Mouse (Mus musculus): Measurements from ENCODE around the gene Slc9b1. TPM values are rescaled to one million over a fixed set of nuclear protein-coding genes. Genes with fewer than 3 reads are reported as not detected.

The Slc9b1 gene
- not detected for polyA plus RNA-seq (2012; fragmentation: generic; extraction: Trizol)
- long read RNA-seq, experiment 1, result 0 reads
- long read RNA-seq, experiment 2, partial matches to known transcripts, result 0 of 1 reads
- long read RNA-seq, experiment 2, other reads (novel, unspliced or antisense), result 0 of 1 reads

- no peaks in the 10 kb centered on the region for H3K79me3 ChIP-seq (ENCODE audit: low read depth)
- TF ChIP-seq MAX (IDR thresholded peaks at IDR 0.05) (no peak), CTCF (IDR thresholded peaks at IDR 0.05; ENCODE audit: control insufficient read depth, insufficient read depth, insufficient read length) (no peak), CEBPB (IDR thresholded peaks at IDR 0.05; ENCODE audit: low read depth) (no peak), FOSL1 (IDR thresholded peaks at IDR 0.05; ENCODE audit: insufficient read depth, low read length, poor library complexity, severe bottlenecking) (no peak), MYOG (IDR thresholded peaks at IDR 0.05; ENCODE audit: control insufficient read depth, extremely low read depth, insufficient read length) (no peak), MYOD1 (IDR thresholded peaks at IDR 0.05; ENCODE audit: control insufficient read depth, insufficient read length, low read depth) (no peak)
- H3ac ChIP-seq (ENCODE audit: control insufficient read depth, insufficient read length, low read depth), result no peak within 1 kb of the TSS
- no peak within 1 kb of the TSS for H3K4me3 ChIP-seq (ENCODE audit: insufficient read depth, poor library complexity, severe bottlenecking)
- H3K79me2 ChIP-seq (ENCODE audit: control insufficient read depth, insufficient read depth), result no peaks in the 10 kb centered on the region
- H3K27me3 ChIP-seq (ENCODE audit: control insufficient read depth, insufficient read depth, insufficient read length), result no peaks in the 10 kb centered on the region
- H3K36me3 ChIP-seq (ENCODE audit: control insufficient read depth, insufficient read depth), result no peaks in the 10 kb centered on the region
Observed at GRCm38 (mm10) chr3:135347739-135348264, at the start of gene Slc9b1. Slc9b1 (plus strand) TSS chr3:135348029.

DNA sequence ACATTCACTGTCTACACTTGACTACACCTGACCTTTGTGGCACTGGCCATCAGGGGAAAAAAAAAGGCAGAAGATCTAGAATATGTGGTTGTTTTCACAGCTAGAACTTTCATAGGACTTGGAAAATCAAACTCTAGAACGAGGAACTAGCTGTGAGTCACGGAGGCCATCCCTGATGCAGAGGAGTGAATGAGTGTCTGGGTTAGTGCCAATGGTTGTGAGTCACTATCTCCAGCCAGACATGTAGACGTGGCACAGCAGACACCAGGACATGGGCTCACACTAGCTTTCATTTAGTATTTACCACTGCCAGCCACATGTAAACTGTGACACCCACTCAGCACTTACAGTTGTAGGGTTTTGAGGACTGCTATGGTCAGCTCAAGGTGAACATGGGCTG, 49.3 kb upstream of the Slc9b1 start:
- TF ChIP-seq CEBPB (IDR thresholded peaks at IDR 0.05; ENCODE audit: low read depth) (no peak), FOSL1 (IDR thresholded peaks at IDR 0.05; ENCODE audit: insufficient read depth, low read length, poor library complexity, severe bottlenecking) (peak; percentile 63), USF1 (IDR thresholded peaks at IDR 0.05; ENCODE audit: low read depth) (no peak), MYOG (IDR thresholded peaks at IDR 0.05; ENCODE audit: control insufficient read depth, extremely low read depth, insufficient read length) (no peak), MAX (IDR thresholded peaks at IDR 0.05) (no peak), MYOD1 (IDR thresholded peaks at IDR 0.05; ENCODE audit: control insufficient read depth, insufficient read length, low read depth) (peak; percentile 2), CTCF (IDR thresholded peaks at IDR 0.05; ENCODE audit: control insufficient read depth, insufficient read depth, insufficient read length) (no peak)
- no peaks in the 10 kb centered on the region for H3K36me3 ChIP-seq (ENCODE audit: control insufficient read depth, insufficient read depth)
- H3K4me3 ChIP-seq (ENCODE audit: insufficient read depth, poor library complexity, severe bottlenecking), result no peak overlapping the region
- no peaks in the 10 kb centered on the region for H3K27me3 ChIP-seq (ENCODE audit: control insufficient read depth, insufficient read depth, insufficient read length)
- H3K79me3 ChIP-seq (ENCODE audit: low read depth), result no peaks in the 10 kb centered on the region
- no peaks in the 10 kb centered on the region for H3K79me2 ChIP-seq (ENCODE audit: control insufficient read depth, insufficient read depth)
- no peak overlapping the region for H3ac ChIP-seq (ENCODE audit: control insufficient read depth, insufficient read length, low read depth)

GRCm38 (mm10) chr3:135300081-135300480, 47.7 kb upstream of the Slc9b1 start:
- Histone ChIP-seq H3K36me3 (ENCODE audit: control insufficient read depth, insufficient read depth) (no peaks in the 10 kb centered on the region), H3ac (ENCODE audit: control insufficient read depth, insufficient read length, low read depth) (no peak overlapping the region), H3K27me3 (ENCODE audit: control insufficient read depth, insufficient read depth, insufficient read length) (no peaks in the 10 kb centered on the region), H3K79me2 (ENCODE audit: control insufficient read depth, insufficient read depth) (no peaks in the 10 kb centered on the region), H3K4me3 (ENCODE audit: insufficient read depth, poor library complexity, severe bottlenecking) (no peak overlapping the region), H3K79me3 (ENCODE audit: low read depth) (no peaks in the 10 kb centered on the region)
- TF ChIP-seq FOSL1 (IDR thresholded peaks at IDR 0.05; ENCODE audit: insufficient read depth, low read length, poor library complexity, severe bottlenecking), result no peak

DNA sequence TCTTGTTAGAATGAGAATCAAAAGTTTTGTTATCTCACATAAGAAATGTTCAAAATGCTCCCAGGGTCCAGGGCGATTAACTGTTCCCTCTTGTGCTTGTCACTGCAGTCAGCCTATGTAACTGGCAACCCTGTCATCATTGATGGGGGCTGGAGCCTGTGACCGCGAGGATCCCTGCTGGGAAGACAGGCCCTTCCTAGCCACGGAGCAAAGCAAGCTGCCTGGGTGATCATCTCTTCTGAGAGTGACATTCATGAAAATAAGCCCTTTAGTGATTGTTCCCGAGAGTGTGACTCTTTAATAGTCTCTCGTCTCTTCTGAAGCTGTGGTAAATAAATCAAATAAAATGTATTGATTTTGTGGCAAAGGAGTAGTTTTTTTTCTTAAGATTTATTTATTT, 43.8 kb upstream of the Slc9b1 start:
- Histone ChIP-seq H3K4me3 (ENCODE audit: insufficient read depth, poor library complexity, severe bottlenecking) (no peak overlapping the region), H3K79me3 (ENCODE audit: low read depth) (no peaks in the 10 kb centered on the region), H3K79me2 (ENCODE audit: control insufficient read depth, insufficient read depth) (no peaks in the 10 kb centered on the region), H3K27me3 (ENCODE audit: control insufficient read depth, insufficient read depth, insufficient read length) (no peaks in the 10 kb centered on the region), H3K36me3 (ENCODE audit: control insufficient read depth, insufficient read depth) (no peaks in the 10 kb centered on the region), H3ac (ENCODE audit: control insufficient read depth, insufficient read length, low read depth) (no peak overlapping the region)
- TF ChIP-seq USF1 (IDR thresholded peaks at IDR 0.05; ENCODE audit: low read depth) (no peak), CTCF (IDR thresholded peaks at IDR 0.05; ENCODE audit: control insufficient read depth, insufficient read depth, insufficient read length) (no peak), CEBPB (IDR thresholded peaks at IDR 0.05; ENCODE audit: low read depth) (no peak), MAX (IDR thresholded peaks at IDR 0.05) (no peak)

DNA sequence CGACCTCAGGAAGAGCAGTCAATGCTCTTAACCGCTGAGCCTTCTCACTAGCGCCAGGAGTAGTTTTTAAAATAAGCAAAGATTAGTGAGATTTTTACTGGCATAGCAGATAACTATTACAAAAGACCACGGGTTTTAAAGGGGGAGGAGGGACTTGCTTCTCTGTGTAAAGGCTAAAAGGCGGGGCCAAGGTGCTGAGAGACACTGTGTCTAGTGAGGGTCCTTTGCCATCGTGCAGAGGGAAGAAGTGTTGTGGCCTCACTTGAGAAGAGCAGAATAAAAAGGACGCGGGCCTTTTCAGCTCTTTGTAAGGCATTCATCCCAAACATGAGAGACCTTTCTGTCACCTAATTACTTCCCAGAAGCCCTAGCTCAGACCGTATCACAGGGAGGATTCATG, 43.3 kb upstream of the Slc9b1 start:
- no peaks in the 10 kb centered on the region for H3K27me3 ChIP-seq (ENCODE audit: control insufficient read depth, insufficient read depth, insufficient read length)
- TF ChIP-seq MAX (IDR thresholded peaks at IDR 0.05) (no peak), MYOD1 (IDR thresholded peaks at IDR 0.05; ENCODE audit: control insufficient read depth, insufficient read length, low read depth) (no peak), FOSL1 (IDR thresholded peaks at IDR 0.05; ENCODE audit: insufficient read depth, low read length, poor library complexity, severe bottlenecking) (no peak), CEBPB (IDR thresholded peaks at IDR 0.05; ENCODE audit: low read depth) (no peak), USF1 (IDR thresholded peaks at IDR 0.05; ENCODE audit: low read depth) (no peak), CTCF (IDR thresholded peaks at IDR 0.05; ENCODE audit: control insufficient read depth, insufficient read depth, insufficient read length) (no peak), MYOG (IDR thresholded peaks at IDR 0.05; ENCODE audit: control insufficient read depth, extremely low read depth, insufficient read length) (no peak)
- no peaks in the 10 kb centered on the region for H3K36me3 ChIP-seq (ENCODE audit: control insufficient read depth, insufficient read depth)
- H3K4me3 ChIP-seq (ENCODE audit: insufficient read depth, poor library complexity, severe bottlenecking), result no peak overlapping the region
- H3K79me3 ChIP-seq (ENCODE audit: low read depth), result no peaks in the 10 kb centered on the region
- no peaks in the 10 kb centered on the region for H3K79me2 ChIP-seq (ENCODE audit: control insufficient read depth, insufficient read depth)
- H3ac ChIP-seq (ENCODE audit: control insufficient read depth, insufficient read length, low read depth), result no peak overlapping the region

- no peak within 1 kb of the TSS for H3K4me3 ChIP-seq (ENCODE audit: insufficient read depth, poor library complexity, severe bottlenecking)
Observed at GRCm38 (mm10) chr3:135307411-135308259, 40.2 kb upstream of the Slc9b1 start, which contains the start of gene Slc9b2. Slc9b2 (plus strand) TSS chr3:135307700.

More at GRCm38 (mm10) chr3:135307411-135308259, 40.2 kb upstream of the Slc9b1 start, which contains the start of gene Slc9b2:
- H3K79me3 ChIP-seq (ENCODE audit: low read depth), result no peaks in the 10 kb centered on the region
- no peaks in the 10 kb centered on the region for H3K79me2 ChIP-seq (ENCODE audit: control insufficient read depth, insufficient read depth)
- H3K36me3 ChIP-seq (ENCODE audit: control insufficient read depth, insufficient read depth), result no peaks in the 10 kb centered on the region
- H3ac ChIP-seq (ENCODE audit: control insufficient read depth, insufficient read length, low read depth), result no peak within 1 kb of the TSS
- TF ChIP-seq MYOG (IDR thresholded peaks at IDR 0.05; ENCODE audit: control insufficient read depth, extremely low read depth, insufficient read length), result no peak
- no peak for TF ChIP-seq CEBPB (IDR thresholded peaks at IDR 0.05; ENCODE audit: low read depth)
- no peak for TF ChIP-seq USF1 (IDR thresholded peaks at IDR 0.05; ENCODE audit: low read depth)
- TF ChIP-seq FOSL1 (IDR thresholded peaks at IDR 0.05; ENCODE audit: insufficient read depth, low read length, poor library complexity, severe bottlenecking), result no peak
- no peak for TF ChIP-seq MYOD1 (IDR thresholded peaks at IDR 0.05; ENCODE audit: control insufficient read depth, insufficient read length, low read depth)
- no peak for TF ChIP-seq CTCF (IDR thresholded peaks at IDR 0.05; ENCODE audit: control insufficient read depth, insufficient read depth, insufficient read length)
- no peaks in the 10 kb centered on the region for H3K27me3 ChIP-seq (ENCODE audit: control insufficient read depth, insufficient read depth, insufficient read length)

Data from C2C12 (cell line).